11 mouse cellular contexts compared by ENCODE assay signal in the genomic region with DNA sequence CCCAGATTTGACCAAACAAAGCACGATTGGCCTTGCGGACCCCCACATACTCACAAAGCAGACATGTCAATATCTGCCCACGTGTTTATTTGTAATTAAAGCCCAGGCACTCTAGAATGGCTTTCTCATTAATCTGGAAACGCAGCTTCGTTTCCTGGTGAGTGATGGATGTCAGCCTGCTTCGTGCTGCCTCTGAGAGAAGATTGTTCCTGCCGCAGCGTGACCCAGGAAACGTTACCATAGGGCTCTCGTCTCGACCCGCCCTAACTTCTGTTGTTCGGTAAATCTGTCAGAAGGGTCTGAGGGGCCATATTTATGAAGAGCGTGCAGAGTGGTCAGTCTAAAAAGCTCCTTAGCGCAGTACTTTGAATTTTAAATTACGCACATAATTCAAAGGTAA.
DNase-seq lines count a peak whose midpoint lies in the region; ATAC-seq and TF ChIP-seq lines count a peak whose summit lies in the region.
"Had no signal": no experiment of that assay in that cellular context is flagged by ENCODE, and none has a peak within 500 bp of the region (broad histone marks: within the 10 kb centered on the region; RNA-seq: fewer than 3 reads in every experiment).

No protein-coding gene starts in this region.

- no peak for TF ChIP-seq CTCF in midbrain, postnatal 0 days (IDR thresholded peaks at IDR 0.05)

- DNase-seq in forebrain, embryonic 10.5 days (ENCODE audit: extremely low spot score, low spot score) = no peak
- DNase-seq in midbrain, embryonic 10.5 days (ENCODE audit: low spot score) = no peak
- DNase-seq in midbrain, postnatal 0 days (ENCODE audit: low spot score) = no peak
- DNase-seq in retina, postnatal 1 day = peak; percentile 44
- DNase-seq in ovary, postnatal 10 days (ENCODE audit: low spot score) = no peak
- no peak for DNase-seq in kidney, postnatal 4 days
- DNase-seq: left cerebral cortex, postnatal 4 days; lung, postnatal 10 days; right cerebral cortex, postnatal 4 days had no signal

- no peaks in the 10 kb centered on the region for H3K9me3 ChIP-seq in forebrain, embryonic 10.5 days
- no peaks in the 10 kb centered on the region for H3K9me3 ChIP-seq in forebrain, embryonic 16.5 days (ENCODE audit: control insufficient read depth, low read length)
- H3K9me3 ChIP-seq in midbrain, embryonic 10.5 days (replicated peaks) = no peaks in the 10 kb centered on the region
- H3K9me3 ChIP-seq in midbrain, postnatal 0 days (ENCODE audit: low read length) = no peaks in the 10 kb centered on the region
- H3K9me3 ChIP-seq in limb, embryonic 15.5 days = no peaks in the 10 kb centered on the region

- H3K9ac ChIP-seq in forebrain, embryonic 16.5 days (replicated peaks; ENCODE audit: low read depth, low read length) = no peak overlapping the region
- no peak overlapping the region for H3K9ac ChIP-seq in midbrain, postnatal 0 days (replicated peaks; ENCODE audit: low read length, poor library complexity, severe bottlenecking)
- H3K9ac ChIP-seq in limb, embryonic 15.5 days = no peak overlapping the region

- no peak overlapping the region; the same call in 1 of the 2 replicates for H3K4me2 ChIP-seq in forebrain, embryonic 16.5 days (ENCODE audit: low read length)
- H3K4me2 ChIP-seq in midbrain, postnatal 0 days (ENCODE audit: low read depth, low read length, poor library complexity, severe bottlenecking) = no peak overlapping the region
- H3K4me2 ChIP-seq in limb, embryonic 15.5 days = peak overlapping the region; percentile 14

- ATAC-seq in forebrain, embryonic 16.5 days = no peak
- ATAC-seq in midbrain, postnatal 0 days (ENCODE audit: low FRiP score) = no peak
- ATAC-seq in limb, embryonic 15.5 days (ENCODE audit: insufficient number of reproducible peaks, low FRiP score, low TSS enrichment, low read depth) = no peak

- no peak overlapping the region for H3K4me3 ChIP-seq in forebrain, embryonic 10.5 days
- no peak overlapping the region for H3K4me3 ChIP-seq in forebrain, embryonic 16.5 days (replicated peaks; ENCODE audit: low read length)
- H3K4me3 ChIP-seq in midbrain, embryonic 10.5 days = no peak overlapping the region
- H3K4me3 ChIP-seq in midbrain, postnatal 0 days (ENCODE audit: low read depth, low read length) = no peak overlapping the region
- no peak overlapping the region for H3K4me3 ChIP-seq in limb, embryonic 15.5 days

- H3K4me1 ChIP-seq in forebrain, embryonic 10.5 days = peaks cover 61% of the 10 kb centered on the region
- H3K4me1 ChIP-seq in forebrain, embryonic 16.5 days (replicated peaks; ENCODE audit: control insufficient read depth, insufficient read depth, low read length) = peaks cover 17% of the 10 kb centered on the region
- H3K4me1 ChIP-seq in midbrain, embryonic 10.5 days = peaks cover 44% of the 10 kb centered on the region
- no peaks in the 10 kb centered on the region for H3K4me1 ChIP-seq in midbrain, postnatal 0 days (ENCODE audit: insufficient read depth, low read length)
- H3K4me1 ChIP-seq in limb, embryonic 15.5 days = peaks cover 12% of the 10 kb centered on the region

- H3K27ac ChIP-seq in forebrain, embryonic 10.5 days = peak overlapping the region; percentile 53; the same call in 1 of the 2 replicates
- no peak overlapping the region for H3K27ac ChIP-seq in forebrain, embryonic 16.5 days (ENCODE audit: low read length)
- peak overlapping the region; percentile 38 for H3K27ac ChIP-seq in midbrain, embryonic 10.5 days (replicated peaks)
- H3K27ac ChIP-seq in midbrain, postnatal 0 days (ENCODE audit: low read depth, low read length) = no peak overlapping the region
- no peak overlapping the region for H3K27ac ChIP-seq in limb, embryonic 15.5 days

- H3K27me3 ChIP-seq in forebrain, embryonic 10.5 days (ENCODE audit: poor library complexity, severe bottlenecking) = peaks cover 8% of the 10 kb centered on the region
- H3K27me3 ChIP-seq in forebrain, embryonic 16.5 days (replicated peaks; ENCODE audit: control insufficient read depth, insufficient read depth, low read length) = peaks cover 4% of the 10 kb centered on the region
- H3K27me3 ChIP-seq in midbrain, embryonic 10.5 days (ENCODE audit: low read depth, poor library complexity, severe bottlenecking) = peaks cover 6% of the 10 kb centered on the region; the same call in 1 of the 2 replicates
- peaks cover 4% of the 10 kb centered on the region for H3K27me3 ChIP-seq in midbrain, postnatal 0 days (ENCODE audit: insufficient read depth, low read length)
- peaks cover 16% of the 10 kb centered on the region; the same call in 1 of the 2 replicates for H3K27me3 ChIP-seq in limb, embryonic 15.5 days

- 58% methylated on average over 16 of the region's 16 CpGs for WGBS in forebrain, embryonic 10.5 days
- WGBS in forebrain, embryonic 16.5 days = 25% methylated on average over 16 of the region's 16 CpGs
- WGBS in midbrain, embryonic 10.5 days = 58% methylated on average over 16 of the region's 16 CpGs
- WGBS in midbrain, postnatal 0 days = 21% methylated on average over 16 of the region's 16 CpGs
- 25% methylated on average over 16 of the region's 16 CpGs for WGBS in limb, embryonic 15.5 days

- H3K36me3 ChIP-seq in forebrain, embryonic 10.5 days (replicated peaks) = no peaks in the 10 kb centered on the region
- no peaks in the 10 kb centered on the region for H3K36me3 ChIP-seq in forebrain, embryonic 16.5 days (ENCODE audit: control insufficient read depth, insufficient read depth)
- no peaks in the 10 kb centered on the region for H3K36me3 ChIP-seq in midbrain, embryonic 10.5 days
- H3K36me3 ChIP-seq in midbrain, postnatal 0 days (ENCODE audit: insufficient read depth, low read length) = no peaks in the 10 kb centered on the region
- no peaks in the 10 kb centered on the region for H3K36me3 ChIP-seq in limb, embryonic 15.5 days

Comparison
In these comparisons a context has a peak if more than half of its experiments do, and no peak if none do; other contexts are left out.
1. H3K27ac ChIP-seq: peak in forebrain, embryonic 10.5 days (single experiment) and midbrain, embryonic 10.5 days (single experiment); none in forebrain, embryonic 16.5 days (single experiment), midbrain, postnatal 0 days (single experiment) and limb, embryonic 15.5 days (single experiment).